Mouse (Mus musculus) heart, postnatal 0 days (tissue): ENCODE measurements around the gene Scd4.

Experiments used
- CTCF ChIP-seq: IDR thresholded peaks from 2 replicates; pipeline ENCODE4 v1.5.1; 2016; ENCODE audit warnings: antibody characterized with exemption, control low read depth, low read depth
- EP300 ChIP-seq: IDR thresholded peaks from 2 replicates; pipeline ENCODE4 v1.6.1; 2016; ENCODE audit warnings: antibody characterized with exemption, low read depth

DNA sequence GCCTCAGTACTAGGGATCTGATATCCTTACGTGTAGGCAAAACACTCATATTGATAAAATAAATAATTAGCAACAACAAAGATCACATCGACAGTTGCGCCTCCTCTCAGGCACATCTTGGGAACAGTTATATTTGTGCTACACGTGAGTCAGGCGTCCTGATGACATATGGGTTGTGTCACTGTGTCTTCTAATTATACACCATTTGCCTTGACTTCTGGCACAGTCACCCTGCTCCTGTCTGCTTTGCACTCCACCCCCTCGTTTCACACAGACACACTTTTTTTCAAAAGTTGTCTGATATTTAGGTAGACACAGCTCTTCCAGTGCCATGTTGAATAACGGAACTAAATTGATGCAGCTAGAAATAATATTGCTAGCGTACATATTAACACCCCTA lies 31.1 kb downstream of the Scd4 start:
- TF ChIP-seq CTCF (no peak), EP300 (no peak)
